Mouse (Mus musculus) inflammation-experienced regulatory T-cells, adult 6 months (primary cell): ENCODE results near the gene Apol11b. TPM values are rescaled to one million over a fixed set of nuclear protein-coding genes. Genes with fewer than 3 reads are reported as not detected.
"Not testable (repeated sequence)": the region's sequence is repeated elsewhere in the genome, so short reads cannot be mapped to it uniquely, and the experiment has no call there.

Experiments
- ATAC-seq: one replicate; pipeline ENCODE4 v1.8.0; 2017
- polyA plus RNA-seq, 3 experiments: library from polyadenylated mRNA; unstranded; fragments of 100-300 nt; shearing (Covaris generic); gene quantifications; one replicate each; pipeline ENCODE4 v1.2.1; 2017

Gene Apol11b
- polyA plus RNA-seq = under 1 TPM in 2 of 3 experiments, not detected in 1; 0.29 to 0.71 TPM

- ATAC-seq = not testable (repeated sequence)
Measured at GRCm38 (mm10) chr15:77643176-77643575, at the start of gene Apol11b. Apol11b (minus strand) TSS chr15:77643286.

GRCm38 (mm10) chr15:77691532-77692311, 48.6 kb upstream of the Apol11b start:
- ATAC-seq = not testable (repeated sequence)

GRCm38 (mm10) chr15:77683944-77684343, 40.9 kb upstream of the Apol11b start:
- not testable (repeated sequence) for ATAC-seq

- ATAC-seq = not testable (repeated sequence)
Measured at GRCm38 (mm10) chr15:77674081-77674480, 31.0 kb upstream of the Apol11b start.

GRCm38 (mm10) chr15:77661841-77662240, 18.8 kb upstream of the Apol11b start:
- not testable (repeated sequence) for ATAC-seq

- not testable (repeated sequence) for ATAC-seq
Measured at GRCm38 (mm10) chr15:77659773-77660172, 16.7 kb upstream of the Apol11b start.

- ATAC-seq = not testable (repeated sequence)
Measured at GRCm38 (mm10) chr15:77651143-77651542, 8.1 kb upstream of the Apol11b start.

- ATAC-seq = not testable (repeated sequence)
Measured at GRCm38 (mm10) chr15:77629822-77630221, 13.3 kb downstream of the Apol11b start.

- not testable (repeated sequence) for ATAC-seq
Measured at GRCm38 (mm10) chr15:77628647-77629046, 14.4 kb downstream of the Apol11b start.

GRCm38 (mm10) chr15:77626471-77626870, 16.6 kb downstream of the Apol11b start:
- ATAC-seq = not testable (repeated sequence)

GRCm38 (mm10) chr15:77624710-77625109, 18.4 kb downstream of the Apol11b start:
- ATAC-seq = no peak

GRCm38 (mm10) chr15:77606069-77606468, 37.0 kb downstream of the Apol11b start:
- ATAC-seq = no peak

- no peak for ATAC-seq
Measured at GRCm38 (mm10) chr15:77598958-77599357, 44.1 kb downstream of the Apol11b start, which contains the start of gene Gm36245. Gm36245 (plus strand) TSS chr15:77599258.

GRCm38 (mm10) chr15:77598429-77598828, 44.7 kb downstream of the Apol11b start:
- no peak for ATAC-seq

- ATAC-seq = no peak
Measured at GRCm38 (mm10) chr15:77595961-77596360, 47.1 kb downstream of the Apol11b start, which contains the start of gene Apol10b. Apol10b (minus strand) TSS chr15:77596125.

- no peak for ATAC-seq
Measured at GRCm38 (mm10) chr15:77593557-77593956, 49.5 kb downstream of the Apol11b start.

GRCm38 (mm10) chr15:77590881-77591280, 52.2 kb downstream of the Apol11b start:
- no peak for ATAC-seq

GRCm38 (mm10) chr15:77588981-77589380, 54.1 kb downstream of the Apol11b start:
- ATAC-seq = no peak

GRCm38 (mm10) chr15:77587026-77587425, 56.1 kb downstream of the Apol11b start:
- no peak for ATAC-seq

Other genes starting within 250 kb of the Apol11b start
- gene Apol7a, start 244.2 kb downstream of the Apol11b start, polyA plus RNA-seq = not detected
- 10 to 100 TPM in 1 of 3 experiments, 1 to 10 TPM in 1, under 1 TPM in 1; 0.49 to 10.2 (median 6.8) TPM for gene Apol9a, start 232.2 kb downstream of the Apol11b start, polyA plus RNA-seq
- 1 to 10 TPM in 1 of 3 experiments, under 1 TPM in 1, not detected in 1; 0.60 to 1.2 TPM for gene Apol7b, start 195.8 kb downstream of the Apol11b start, polyA plus RNA-seq
- not detected for gene Apol10a, start 166.2 kb downstream of the Apol11b start, polyA plus RNA-seq
- not detected for gene Apol11a, start 135.0 kb downstream of the Apol11b start, polyA plus RNA-seq
- gene Apol7c, start 110.0 kb downstream of the Apol11b start, polyA plus RNA-seq = 1 to 10 TPM in 1 of 3 experiments, not detected in 2; 1.9 TPM
- not detected for gene 1700025B11Rik, start 81.4 kb downstream of the Apol11b start, polyA plus RNA-seq
- 1 to 10 TPM; 2.1 to 9.7 (median 8.8) TPM for gene Apol10b, start 47.2 kb downstream of the Apol11b start, polyA plus RNA-seq
- not detected for gene Gm36245, start 44.0 kb downstream of the Apol11b start, polyA plus RNA-seq
- gene Apol7e, start 55.6 kb upstream of the Apol11b start, polyA plus RNA-seq = 100 to 1,000 TPM in 1 of 3 experiments, 10 to 100 TPM in 2; 64.9 to 108 (median 93.0) TPM
- gene Apol9b, start 85.8 kb upstream of the Apol11b start, polyA plus RNA-seq = 10 to 100 TPM in 2 of 3 experiments, 1 to 10 TPM in 1; 8.5 to 51.6 (median 42.3) TPM
- 1 to 10 TPM in 1 of 3 experiments, not detected in 2; 1.2 TPM for gene Apol8, start 113.7 kb upstream of the Apol11b start, polyA plus RNA-seq
- gene Myh9, start 198.9 kb upstream of the Apol11b start, polyA plus RNA-seq = 100 to 1,000 TPM; 218 to 293 (median 259) TPM